Mouse (Mus musculus) MEL (cell line): ENCODE results near the gene Ptk7. TPM values are rescaled to one million over a fixed set of nuclear protein-coding genes. Genes with fewer than 3 reads are reported as not detected.

Source experiments
- DNase-seq: peaks from one replicate; pipeline ENCODE4 v3.0.0; 2011; ENCODE audit warnings: low read depth, low spot score
- H3K27ac ChIP-seq: 2 replicates; pipeline ENCODE4 v1.5.1; 2012; ENCODE audit warnings: low read depth, mild to moderate bottlenecking, control low read depth, low read length, moderate library complexity; ENCODE audit not compliant: control insufficient read depth
- H3K27me3 ChIP-seq, 2 experiments: fragments of 150-350 bp in 1 of 2; sonication (generic) in 1 of 2; 2 replicates each; pipeline ENCODE4 v1.6.1; 2012; ENCODE audit warnings: low read length in 2 of 2, mild to moderate bottlenecking in 2 of 2, improper control_type of control experiment in 1 of 2, moderate library complexity in 1 of 2; ENCODE audit not compliant: insufficient read depth in 2 of 2, control insufficient read depth in 1 of 2
- H3K36me3 ChIP-seq, 2 experiments: 2 replicates each; pipeline ENCODE4 v1.6.1; 2012 to 2014; ENCODE audit warnings: low read length in 2 of 2, improper control_type of control experiment in 1 of 2, inconsistent platforms in 1 of 2, mild to moderate bottlenecking in 1 of 2; ENCODE audit not compliant: insufficient read depth in 2 of 2, control insufficient read depth in 1 of 2
- H3K4me1 ChIP-seq, 2 experiments: fragments of 150-350 bp in 1 of 2; sonication (generic) in 1 of 2; 2 replicates each; pipeline ENCODE4 v1.6.1; 2012; ENCODE audit warnings: low read length in 2 of 2, improper control_type of control experiment in 1 of 2, mild to moderate bottlenecking in 1 of 2; ENCODE audit not compliant: insufficient read depth in 2 of 2, control insufficient read depth in 1 of 2
- H3K4me3 ChIP-seq, 2 experiments: fragments of 150-350 bp in 1 of 2; sonication (generic) in 1 of 2; 2 replicates each; pipeline ENCODE4 v1.5.1; 2012; ENCODE audit warnings: low read depth in 2 of 2, low read length in 2 of 2, mild to moderate bottlenecking in 2 of 2, moderate library complexity in 2 of 2, control low read depth in 1 of 2, improper control_type of control experiment in 1 of 2; ENCODE audit not compliant: control insufficient read depth in 1 of 2, insufficient read depth in 1 of 2
- H3K79me2 ChIP-seq: 2 replicates; pipeline ENCODE4 v1.6.1; 2012; ENCODE audit warnings: mild to moderate bottlenecking, low read length, moderate library complexity; ENCODE audit not compliant: control insufficient read depth, poor library complexity, insufficient read depth
- H3K9ac ChIP-seq: 2 replicates; pipeline ENCODE4 v1.6.1; 2012; ENCODE audit warnings: low read depth, mild to moderate bottlenecking, control low read depth, low read length, moderate library complexity; ENCODE audit not compliant: control insufficient read depth, poor library complexity, severe bottlenecking
- H3K9me3 ChIP-seq: fragments of 150-350 bp; sonication (generic); replicated peaks from 2 replicates; pipeline ENCODE4 v1.6.1; 2012; ENCODE audit warnings: mild to moderate bottlenecking, low read length, improper control_type of control experiment, moderate library complexity; ENCODE audit not compliant: insufficient read depth
- BHLHE40 ChIP-seq: IDR thresholded peaks from 2 replicates; pipeline ENCODE4 v1.6.1; 2012; ENCODE audit warnings: low read depth, mild to moderate bottlenecking, inconsistent platforms, low read length, improper control_type of control experiment, borderline replicate concordance
- CHD1 ChIP-seq: IDR thresholded peaks from 2 replicates; pipeline ENCODE4 v1.6.1; 2012; ENCODE audit warnings: low read depth, mild to moderate bottlenecking, inconsistent platforms, low read length, improper control_type of control experiment
- CHD2 ChIP-seq: IDR thresholded peaks from 2 replicates; pipeline ENCODE4 v1.6.1; 2011; ENCODE audit warnings: low read length, improper control_type of control experiment
- CTCF ChIP-seq, 3 experiments: IDR thresholded peaks in 2 of 3; conservative IDR thresholded peaks in 1 of 3; 2 replicates each; pipeline ENCODE4 v1.5.1; 2011 to 2012; ENCODE audit warnings: low read length in 3 of 3, low read depth in 2 of 3, mild to moderate bottlenecking in 2 of 3, improper control_type of control experiment in 1 of 3, inconsistent platforms in 1 of 3, mixed read lengths in 1 of 3, moderate library complexity in 1 of 3; ENCODE audit not compliant: control insufficient read depth in 1 of 3, insufficient read depth in 1 of 3, poor library complexity in 1 of 3, severe bottlenecking in 1 of 3
- E2F4 ChIP-seq: IDR thresholded peaks from 2 replicates; pipeline ENCODE4 v1.6.1; 2011; ENCODE audit warnings: low read depth, low read length, improper control_type of control experiment, borderline replicate concordance
- ELF1 ChIP-seq: IDR thresholded peaks from 2 replicates; pipeline ENCODE4 v1.6.1; 2014; ENCODE audit warnings: low read depth, mild to moderate bottlenecking, inconsistent platforms, low read length, improper control_type of control experiment, moderate library complexity
- ETS1 ChIP-seq: IDR thresholded peaks from 2 replicates; pipeline ENCODE4 v1.6.1; 2012; ENCODE audit warnings: low read depth, mild to moderate bottlenecking, inconsistent platforms, low read length, improper control_type of control experiment, moderate library complexity
- GABPA ChIP-seq: IDR thresholded peaks from 2 replicates; pipeline ENCODE4 v1.6.1; 2012; ENCODE audit warnings: low read depth, mild to moderate bottlenecking, inconsistent platforms, low read length, improper control_type of control experiment, moderate library complexity
- GATA1 ChIP-seq: IDR thresholded peaks from 2 replicates; pipeline ENCODE4 v1.6.1; 2011; ENCODE audit warnings: low read depth, low read length, improper control_type of control experiment
- HCFC1 ChIP-seq: IDR thresholded peaks from 2 replicates; pipeline ENCODE4 v1.6.1; 2012; ENCODE audit warnings: low read depth, mild to moderate bottlenecking, inconsistent platforms, low read length, improper control_type of control experiment, moderate library complexity
- MAFK ChIP-seq: IDR thresholded peaks from 2 replicates; pipeline ENCODE4 v1.6.1; 2011; ENCODE audit warnings: low read depth, mild to moderate bottlenecking, low read length, improper control_type of control experiment, borderline replicate concordance
- MAX ChIP-seq: IDR thresholded peaks from 2 replicates; pipeline ENCODE4 v1.6.1; 2011; ENCODE audit warnings: low read length, improper control_type of control experiment
- MAZ ChIP-seq: IDR thresholded peaks from 2 replicates; pipeline ENCODE4 v1.6.1; 2012; ENCODE audit warnings: low read depth, mild to moderate bottlenecking, inconsistent platforms, low read length, improper control_type of control experiment
- MXI1 ChIP-seq: IDR thresholded peaks from 2 replicates; pipeline ENCODE4 v1.6.1; 2011; ENCODE audit warnings: mild to moderate bottlenecking, low read depth, low read length, improper control_type of control experiment
- NELFE ChIP-seq: IDR thresholded peaks from 2 replicates; pipeline ENCODE4 v1.6.1; 2011; ENCODE audit warnings: low read depth, low read length, improper control_type of control experiment
- NRF1 ChIP-seq: IDR thresholded peaks from 2 replicates; pipeline ENCODE4 v1.6.1; 2014; ENCODE audit warnings: low read depth, mild to moderate bottlenecking, inconsistent platforms, low read length, improper control_type of control experiment, moderate library complexity; ENCODE audit not compliant: poor library complexity, insufficient read depth, severe bottlenecking
- POLR2A ChIP-seq, 2 experiments: IDR thresholded peaks; 2 replicates each; pipeline ENCODE4 v1.6.1; 2011 to 2012; ENCODE audit warnings: low read length in 2 of 2, mild to moderate bottlenecking in 2 of 2, control low read depth in 1 of 2, improper control_type of control experiment in 1 of 2, low read depth in 1 of 2, moderate library complexity in 1 of 2; ENCODE audit not compliant: control insufficient read depth in 1 of 2, insufficient read depth in 1 of 2, poor library complexity in 1 of 2
- POLR2AphosphoS2 ChIP-seq: IDR thresholded peaks from 2 replicates; pipeline ENCODE4 v1.6.1; 2011; ENCODE audit warnings: low read length, improper control_type of control experiment
- RAD21 ChIP-seq: IDR thresholded peaks from 2 replicates; pipeline ENCODE4 v1.6.1; 2011; ENCODE audit warnings: mild to moderate bottlenecking, low read depth, low read length, improper control_type of control experiment
- SMC3 ChIP-seq: IDR thresholded peaks from 2 replicates; pipeline ENCODE4 v1.6.1; 2011; ENCODE audit warnings: low read depth, low read length, improper control_type of control experiment
- TAL1 ChIP-seq: IDR thresholded peaks from 2 replicates; pipeline ENCODE4 v1.6.1; 2012; ENCODE audit warnings: mild to moderate bottlenecking, inconsistent platforms, low read length, moderate library complexity, mixed read lengths
- TBP ChIP-seq: IDR thresholded peaks from 2 replicates; pipeline ENCODE4 v1.8.0; 2011; ENCODE audit warnings: low read depth, low read length, improper control_type of control experiment
- TCF12 ChIP-seq: IDR thresholded peaks from 2 replicates; pipeline ENCODE4 v1.6.1; 2014; ENCODE audit warnings: low read depth, mild to moderate bottlenecking, inconsistent platforms, low read length, improper control_type of control experiment, moderate library complexity
- USF1 ChIP-seq: IDR thresholded peaks from 2 replicates; pipeline ENCODE4 v1.6.1; 2014; ENCODE audit warnings: low read depth, mild to moderate bottlenecking, inconsistent platforms, low read length, improper control_type of control experiment, moderate library complexity
- ZC3H11A ChIP-seq: IDR thresholded peaks from 2 replicates; pipeline ENCODE4 v1.6.1; 2012; ENCODE audit warnings: low read depth, mild to moderate bottlenecking, inconsistent platforms, low read length, improper control_type of control experiment
- polyA plus RNA-seq, 2 experiments: library from polyadenylated mRNA; stranded (reverse) in 1 of 2; unstranded in 1 of 2; fragments of >175 nt in 1 of 2; fragments of >200 nt in 1 of 2; gene quantifications; 2 replicates each; pipeline versions ENCODE4 v1.2.1 to v1.2.4; 2012; ENCODE audit warnings: low replicate concordance in 2 of 2, low read depth in 1 of 2; ENCODE audit not compliant: insufficient read length in 2 of 2, insufficient read depth in 1 of 2, missing spikeins in 1 of 2
- total RNA-seq: library from RNA; depleted of rRNA; stranded (reverse); fragments of 300-350 nt; gene quantifications from 2 replicates; pipeline ENCODE4 v1.2.3, GENCODE M21; 2012

Ptk7 gene
- total and polyA plus RNA-seq, 3 experiments: 0.04 to 0.10 TPM; not detected in 1

- H3K4me1 ChIP-seq: no peaks in the 10 kb centered on the region
- H3K4me3 ChIP-seq: no peak overlapping the region
- peaks cover 0 to 1% of the 10 kb centered on the region in 2 experiments; a peak in 1 of 4 replicates for H3K27me3 ChIP-seq
- no peak for TF ChIP-seq GABPA
- TF ChIP-seq MAX: no peak
- no peak for TF ChIP-seq POLR2A (IDR thresholded peaks at IDR 0.05; ENCODE audit: control insufficient read depth in 1 of 2, insufficient read depth in 1 of 2, low read depth in 1 of 2, low read length in 2 of 2, poor library complexity in 1 of 2)
- TF ChIP-seq NRF1: no peak
- TF ChIP-seq SMC3: peak; percentile 16; the same call in 1 of the 2 replicates
- TF ChIP-seq ZC3H11A: no peak
- no peak for TF ChIP-seq ETS1
- TF ChIP-seq E2F4: no peak
- no peak for TF ChIP-seq CHD2
- no peak for TF ChIP-seq CHD1
- peak in 2 of 3 experiments; percentile 17 to 30; a peak in 1 of 6 replicates for TF ChIP-seq CTCF (IDR thresholded peaks at IDR 0.05 in 2 of 3, conservative IDR thresholded peaks at IDR 0.05 in 1 of 3; ENCODE audit: control insufficient read depth in 1 of 3, insufficient read depth in 1 of 3, low read depth in 2 of 3, low read length in 3 of 3, poor library complexity in 1 of 3, severe bottlenecking in 1 of 3)
- TF ChIP-seq GATA1: no peak
- no peak for TF ChIP-seq USF1
- peak; percentile 19 for TF ChIP-seq RAD21
- no peak for TF ChIP-seq ELF1
- TF ChIP-seq HCFC1: no peak
- no peak for TF ChIP-seq TBP
- TF ChIP-seq MAFK: no peak
- TF ChIP-seq MXI1: no peak
- no peak for TF ChIP-seq MAZ
- no peak for TF ChIP-seq POLR2AphosphoS2
- no peak for TF ChIP-seq NELFE
- TF ChIP-seq BHLHE40: no peak
- TF ChIP-seq TAL1: no peak
- TF ChIP-seq TCF12: no peak
- no peaks in the 10 kb centered on the region for H3K9me3 ChIP-seq
- H3K36me3 ChIP-seq: no peaks in the 10 kb centered on the region
- H3K79me2 ChIP-seq: no peaks in the 10 kb centered on the region
- DNase-seq: no peak
- no peak overlapping the region for H3K9ac ChIP-seq
- no peak overlapping the region for H3K27ac ChIP-seq
These were observed 26.1 kb downstream of the Ptk7 start for GRCm38 (mm10) chr17:46603229-46603628.
